Mouse (Mus musculus): ENCODE measurements around the gene Dgkd. TPM values are rescaled to one million over a fixed set of nuclear protein-coding genes. Genes with fewer than 3 reads are reported as not detected.

The Dgkd gene
- polyA plus RNA-seq, 1 experiment = 61.6 TPM

DNA sequence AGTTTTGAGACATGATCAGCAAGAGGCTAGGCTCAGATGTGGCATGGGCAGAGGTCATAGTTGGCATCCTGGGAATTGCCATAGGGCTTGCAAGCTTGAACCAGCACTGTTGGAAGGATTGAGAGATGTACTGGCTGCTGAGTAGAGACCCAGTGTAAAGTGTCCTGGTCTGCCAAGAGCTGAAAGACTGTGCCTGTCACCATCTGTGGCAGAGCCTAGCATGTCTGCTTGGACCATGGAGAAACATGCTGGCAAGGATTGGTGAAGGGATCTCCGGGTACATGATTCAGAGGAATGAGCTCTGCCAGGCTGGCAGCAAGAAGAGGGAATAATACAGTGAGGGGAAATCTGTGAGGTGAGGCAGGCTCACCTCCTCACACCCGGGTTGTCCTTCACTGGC lies 65.0 kb downstream of the Dgkd start:
- Histone ChIP-seq H3K4me1 (ENCODE audit: control insufficient read depth, insufficient read depth, insufficient read length, low read length) (no peaks in the 10 kb centered on the region), H3K4me3 (ENCODE audit: insufficient read depth, low read depth, low read length) (no peak overlapping the region), H3K27ac (replicated peaks; ENCODE audit: low read depth, low read length) (no peak overlapping the region)

- no peak overlapping the region for H3K4me3 ChIP-seq (ENCODE audit: insufficient read depth, low read depth, low read length)
- H3K4me1 ChIP-seq (ENCODE audit: control insufficient read depth, insufficient read depth, insufficient read length, low read length) = no peaks in the 10 kb centered on the region
- H3K27ac ChIP-seq (replicated peaks; ENCODE audit: low read depth, low read length) = no peak overlapping the region
These were observed 67.0 kb downstream of the Dgkd start for GRCm38 (mm10) chr1:87920056-87920614.

DNA sequence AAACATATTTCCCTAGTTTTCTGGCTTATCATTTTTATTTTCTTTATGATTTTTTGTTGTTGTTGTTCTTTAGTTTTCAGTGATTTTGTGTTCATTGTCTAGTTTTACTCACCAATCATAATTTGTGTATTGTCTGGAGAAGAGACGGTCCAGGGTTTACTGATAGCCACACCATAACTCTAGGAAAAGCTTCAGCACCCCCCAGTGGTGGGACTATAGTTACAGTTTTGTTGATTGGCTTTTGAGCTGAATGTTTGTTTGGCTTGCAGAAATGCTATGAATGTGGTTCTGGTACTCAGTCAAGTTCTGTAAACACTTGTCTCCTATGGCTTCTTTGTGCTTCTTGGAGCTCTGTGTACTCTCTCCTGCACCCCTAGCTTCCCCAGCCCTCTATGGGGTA lies 69.6 kb downstream of the Dgkd start:
- no peak overlapping the region for H3K4me3 ChIP-seq (ENCODE audit: insufficient read depth, low read depth, low read length)
- H3K4me1 ChIP-seq (ENCODE audit: control insufficient read depth, insufficient read depth, insufficient read length, low read length) = no peaks in the 10 kb centered on the region

GRCm38 (mm10) chr1:87924888-87925287 lies 71.8 kb downstream of the Dgkd start:
- Histone ChIP-seq H3K4me3 (ENCODE audit: insufficient read depth, low read depth, low read length) (no peak overlapping the region), H3K4me1 (ENCODE audit: control insufficient read depth, insufficient read depth, insufficient read length, low read length) (no peaks in the 10 kb centered on the region), H3K27ac (replicated peaks; ENCODE audit: low read depth, low read length) (no peak overlapping the region)

More for the DNA sequence above, 69.6 kb downstream of the Dgkd start:
- no peak overlapping the region for H3K27ac ChIP-seq (replicated peaks; ENCODE audit: low read depth, low read length)

GRCm38 (mm10) chr1:87929730-87930129 lies 76.6 kb downstream of the Dgkd start:
- no peak overlapping the region for H3K27ac ChIP-seq (replicated peaks; ENCODE audit: low read depth, low read length)
- no peak overlapping the region for H3K4me3 ChIP-seq (ENCODE audit: insufficient read depth, low read depth, low read length)
- no peaks in the 10 kb centered on the region for H3K4me1 ChIP-seq (ENCODE audit: control insufficient read depth, insufficient read depth, insufficient read length, low read length)

DNA sequence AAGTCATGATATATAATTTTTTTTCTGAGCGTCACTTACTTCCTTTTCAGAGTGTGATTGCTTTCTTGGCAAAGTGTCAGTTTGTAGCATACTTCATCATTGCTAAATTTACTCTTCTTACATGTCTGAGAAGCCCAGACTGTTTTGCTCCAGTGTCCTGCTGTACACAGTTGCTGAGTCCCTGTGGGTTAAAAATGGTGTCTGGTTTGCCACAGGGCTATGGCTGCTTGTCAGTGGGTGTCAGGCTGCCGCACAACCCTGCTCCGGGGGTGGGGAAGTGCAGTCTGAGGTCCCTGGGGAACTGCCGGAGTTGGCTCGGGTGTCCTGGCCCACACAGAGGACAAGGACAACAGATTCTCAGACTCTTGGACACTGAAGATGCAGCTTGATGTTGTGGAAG lies 80.0 kb downstream of the Dgkd start:
- no peak overlapping the region for H3K27ac ChIP-seq (replicated peaks; ENCODE audit: low read depth, low read length)
- no peak overlapping the region for H3K4me3 ChIP-seq (ENCODE audit: insufficient read depth, low read depth, low read length)
- no peaks in the 10 kb centered on the region for H3K4me1 ChIP-seq (ENCODE audit: control insufficient read depth, insufficient read depth, insufficient read length, low read length)

DNA sequence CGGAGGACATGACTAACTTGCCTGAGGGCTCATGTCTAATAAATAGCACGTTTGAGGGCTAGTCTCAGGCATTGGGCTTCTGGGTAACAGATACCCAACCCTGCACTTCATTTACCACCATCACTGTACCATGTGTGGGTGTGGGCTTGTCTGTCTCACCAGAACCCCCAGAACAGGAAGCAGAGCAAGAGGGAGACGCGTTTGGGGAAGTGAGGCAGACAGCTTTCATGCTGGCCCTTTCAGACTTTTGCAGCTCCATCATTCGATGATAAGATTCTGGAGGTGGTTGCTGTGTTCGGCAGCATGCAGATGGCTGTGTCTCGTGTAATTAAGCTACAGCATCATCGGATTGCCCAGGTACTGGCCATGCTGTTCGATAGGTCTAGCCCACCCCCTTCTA lies 82.0 kb downstream of the Dgkd start:
- H3K27ac ChIP-seq (replicated peaks; ENCODE audit: low read depth, low read length) = no peak overlapping the region
- no peaks in the 10 kb centered on the region for H3K4me1 ChIP-seq (ENCODE audit: control insufficient read depth, insufficient read depth, insufficient read length, low read length)
- no peak overlapping the region for H3K4me3 ChIP-seq (ENCODE audit: insufficient read depth, low read depth, low read length)

- H3K4me1 ChIP-seq (ENCODE audit: control insufficient read depth, insufficient read depth, insufficient read length, low read length) = no peaks in the 10 kb centered on the region
- H3K27ac ChIP-seq (replicated peaks; ENCODE audit: low read depth, low read length) = no peak overlapping the region
- no peak overlapping the region for H3K4me3 ChIP-seq (ENCODE audit: insufficient read depth, low read depth, low read length)
These were observed 82.5 kb downstream of the Dgkd start for GRCm38 (mm10) chr1:87935546-87935945.

DNA sequence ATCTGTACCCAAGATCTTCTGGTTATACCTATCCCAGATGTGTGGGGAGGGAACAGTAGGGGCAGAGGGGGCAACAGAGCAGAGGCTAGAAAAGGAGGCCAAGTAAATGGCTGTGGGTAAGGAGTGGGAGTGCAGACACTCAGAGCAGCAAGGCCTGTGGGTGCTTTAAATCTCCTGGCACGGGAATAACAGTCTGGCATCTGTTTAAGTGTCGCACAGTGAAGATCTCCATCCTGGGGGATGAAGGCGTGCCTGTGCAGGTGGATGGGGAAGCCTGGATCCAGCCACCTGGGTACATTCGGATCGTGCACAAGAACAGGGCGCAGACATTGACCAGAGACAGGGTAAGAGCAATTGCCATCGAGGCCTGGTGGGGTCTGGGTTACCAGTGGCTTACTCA lies 83.0 kb downstream of the Dgkd start:
- Histone ChIP-seq H3K27ac (replicated peaks; ENCODE audit: low read depth, low read length) (no peak overlapping the region), H3K4me1 (ENCODE audit: control insufficient read depth, insufficient read depth, insufficient read length, low read length) (no peaks in the 10 kb centered on the region), H3K4me3 (ENCODE audit: insufficient read depth, low read depth, low read length) (no peak overlapping the region)

GRCm38 (mm10) chr1:87936516-87936915 lies 83.4 kb downstream of the Dgkd start:
- Histone ChIP-seq H3K4me1 (ENCODE audit: control insufficient read depth, insufficient read depth, insufficient read length, low read length) (no peaks in the 10 kb centered on the region), H3K27ac (replicated peaks; ENCODE audit: low read depth, low read length) (no peak overlapping the region), H3K4me3 (ENCODE audit: insufficient read depth, low read depth, low read length) (no peak overlapping the region)

GRCm38 (mm10) chr1:87941765-87942164 lies 88.7 kb downstream of the Dgkd start:
- Histone ChIP-seq H3K27ac (replicated peaks; ENCODE audit: low read depth, low read length) (no peak overlapping the region), H3K4me3 (ENCODE audit: insufficient read depth, low read depth, low read length) (no peak overlapping the region), H3K4me1 (ENCODE audit: control insufficient read depth, insufficient read depth, insufficient read length, low read length) (no peaks in the 10 kb centered on the region)

DNA sequence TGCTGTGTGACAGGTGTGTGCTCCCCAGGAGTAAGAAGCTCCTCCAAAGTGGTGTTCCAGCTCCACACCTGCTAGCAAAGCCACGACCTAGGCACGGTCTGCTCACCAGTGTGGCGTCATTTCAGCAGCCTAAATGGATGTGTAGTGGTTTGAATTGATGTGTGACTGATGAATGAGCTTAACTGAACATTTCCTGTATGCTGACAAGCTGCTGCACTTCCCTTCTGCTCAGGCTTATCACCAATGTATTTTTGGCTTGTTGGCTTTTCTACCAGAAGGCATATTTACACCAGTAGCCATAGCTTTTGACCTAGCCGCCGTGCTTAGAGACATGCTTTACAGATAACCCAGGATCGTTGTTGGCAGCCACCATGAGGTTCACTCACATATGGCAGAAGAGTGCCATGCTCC lies 94.6 kb downstream of the Dgkd start:
- no peaks in the 10 kb centered on the region for H3K4me1 ChIP-seq (ENCODE audit: control insufficient read depth, insufficient read depth, insufficient read length, low read length)
- no peak overlapping the region for H3K27ac ChIP-seq (replicated peaks; ENCODE audit: low read depth, low read length)
- no peak overlapping the region for H3K4me3 ChIP-seq (ENCODE audit: insufficient read depth, low read depth, low read length)

GRCm38 (mm10) chr1:87951641-87952040 lies 98.6 kb downstream of the Dgkd start:
- no peaks in the 10 kb centered on the region for H3K4me1 ChIP-seq (ENCODE audit: control insufficient read depth, insufficient read depth, insufficient read length, low read length)
- H3K27ac ChIP-seq (replicated peaks; ENCODE audit: low read depth, low read length) = no peak overlapping the region

GRCm38 (mm10) chr1:87953073-87953472 lies 100.0 kb downstream of the Dgkd start:
- Histone ChIP-seq H3K4me3 (ENCODE audit: insufficient read depth, low read depth, low read length) (no peak overlapping the region), H3K4me1 (ENCODE audit: control insufficient read depth, insufficient read depth, insufficient read length, low read length) (no peaks in the 10 kb centered on the region), H3K27ac (replicated peaks; ENCODE audit: low read depth, low read length) (no peak overlapping the region)

More at GRCm38 (mm10) chr1:87951641-87952040, 98.6 kb downstream of the Dgkd start:
- H3K4me3 ChIP-seq (ENCODE audit: insufficient read depth, low read depth, low read length) = no peak overlapping the region

- H3K4me1 ChIP-seq (ENCODE audit: control insufficient read depth, insufficient read depth, insufficient read length, low read length) = no peaks in the 10 kb centered on the region
- no peak overlapping the region for H3K27ac ChIP-seq (replicated peaks; ENCODE audit: low read depth, low read length)
- no peak overlapping the region for H3K4me3 ChIP-seq (ENCODE audit: insufficient read depth, low read depth, low read length)
These were observed 105.8 kb downstream of the Dgkd start for GRCm38 (mm10) chr1:87958931-87959330.

GRCm38 (mm10) chr1:87959532-87959931 lies 106.4 kb downstream of the Dgkd start:
- H3K4me3 ChIP-seq (ENCODE audit: insufficient read depth, low read depth, low read length) = no peak overlapping the region
- H3K4me1 ChIP-seq (ENCODE audit: control insufficient read depth, insufficient read depth, insufficient read length, low read length) = no peaks in the 10 kb centered on the region
- no peak overlapping the region for H3K27ac ChIP-seq (replicated peaks; ENCODE audit: low read depth, low read length)

Measured in brown adipose tissue, adult 24 weeks (tissue).